Mouse (Mus musculus): ENCODE results near the gene Sall4. TPM values are rescaled to one million over a fixed set of nuclear protein-coding genes. Genes with fewer than 3 reads are reported as not detected.

The Sall4 gene
- polyA plus RNA-seq, 1 experiment: not detected

DNA sequence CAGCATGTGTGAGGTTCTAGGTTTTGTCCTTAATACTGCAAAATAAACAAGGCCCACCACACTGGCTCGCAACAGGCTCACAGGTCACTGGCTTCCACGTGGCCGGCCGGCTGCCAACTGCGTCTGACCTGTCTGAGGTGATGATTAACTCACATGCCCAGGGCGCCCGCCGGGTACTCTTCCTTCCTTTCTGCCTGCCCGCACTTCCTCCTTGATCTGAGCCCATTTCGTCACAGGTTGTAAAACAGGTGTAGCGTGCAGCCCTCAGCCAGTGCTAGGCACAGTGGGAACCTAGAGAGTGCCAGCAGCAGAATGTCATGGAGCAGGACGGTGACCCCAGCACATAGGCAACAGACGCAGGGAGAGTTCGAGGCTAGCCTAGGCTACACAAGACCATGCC, 46.4 kb downstream of the Sall4 start:
- TF ChIP-seq GATA1 (IDR thresholded peaks at IDR 0.05; ENCODE audit: low read length): no peak

DNA sequence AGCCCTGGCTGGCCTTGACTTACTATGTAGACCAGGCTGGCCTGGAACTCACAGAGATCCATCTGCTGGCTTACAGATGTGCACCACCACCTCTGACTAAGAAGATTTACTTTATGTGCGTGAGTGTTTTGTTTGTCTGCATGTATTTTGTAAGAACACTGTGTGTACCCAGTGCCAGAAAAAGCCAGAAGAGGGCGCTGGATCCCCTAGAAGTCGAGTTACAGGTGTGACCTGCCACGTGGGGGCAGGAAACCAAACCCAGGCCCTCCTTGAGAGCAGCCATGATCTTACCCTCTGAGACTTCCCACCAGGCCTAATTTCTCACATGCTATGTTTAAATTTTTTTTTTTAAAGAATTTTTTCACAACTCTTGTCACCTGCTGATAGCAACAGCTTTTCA, 48.0 kb downstream of the Sall4 start:
- no peak for TF ChIP-seq GATA1 (IDR thresholded peaks at IDR 0.05; ENCODE audit: low read length)

DNA sequence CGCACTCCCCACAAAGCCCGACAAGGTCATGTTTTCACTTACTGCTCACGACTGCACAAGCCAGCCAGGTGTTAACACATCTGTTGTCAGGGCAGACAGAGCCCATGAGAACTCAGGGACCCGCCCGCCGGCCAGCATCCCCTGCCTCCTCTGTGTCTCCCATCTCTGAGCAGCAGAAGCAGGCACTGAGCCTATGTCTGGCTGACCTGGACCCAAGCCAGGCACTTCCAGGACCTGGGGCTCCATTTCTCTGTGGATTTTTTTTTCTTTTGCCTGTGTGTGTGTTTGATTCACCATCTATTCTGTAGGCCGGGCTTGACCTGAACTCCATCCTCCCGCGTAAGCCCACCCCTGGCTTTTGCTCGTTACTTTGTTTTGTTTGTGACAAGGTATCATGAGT, 49.0 kb downstream of the Sall4 start:
- TF ChIP-seq GATA1 (IDR thresholded peaks at IDR 0.05; ENCODE audit: low read length): no peak

DNA sequence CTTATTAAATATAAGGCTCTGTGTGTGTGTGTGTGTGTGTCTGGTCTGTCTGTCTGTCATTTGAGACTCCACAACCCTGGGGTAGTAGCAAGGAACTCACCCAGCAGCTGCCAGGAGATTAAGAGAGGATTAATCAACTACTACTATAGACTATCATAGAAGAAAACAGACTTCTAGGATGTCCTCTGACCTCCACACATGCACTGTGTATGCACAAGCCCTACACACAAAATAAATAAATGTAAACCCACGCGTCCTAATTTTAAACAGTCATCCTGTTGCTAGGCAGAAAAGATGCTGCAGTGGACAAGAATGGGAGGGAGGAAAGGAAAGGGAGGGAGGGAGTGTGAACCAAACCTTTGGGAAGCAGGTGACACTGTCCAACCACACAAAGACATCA, 49.5 kb downstream of the Sall4 start:
- TF ChIP-seq GATA1 (IDR thresholded peaks at IDR 0.05; ENCODE audit: low read length): no peak

DNA sequence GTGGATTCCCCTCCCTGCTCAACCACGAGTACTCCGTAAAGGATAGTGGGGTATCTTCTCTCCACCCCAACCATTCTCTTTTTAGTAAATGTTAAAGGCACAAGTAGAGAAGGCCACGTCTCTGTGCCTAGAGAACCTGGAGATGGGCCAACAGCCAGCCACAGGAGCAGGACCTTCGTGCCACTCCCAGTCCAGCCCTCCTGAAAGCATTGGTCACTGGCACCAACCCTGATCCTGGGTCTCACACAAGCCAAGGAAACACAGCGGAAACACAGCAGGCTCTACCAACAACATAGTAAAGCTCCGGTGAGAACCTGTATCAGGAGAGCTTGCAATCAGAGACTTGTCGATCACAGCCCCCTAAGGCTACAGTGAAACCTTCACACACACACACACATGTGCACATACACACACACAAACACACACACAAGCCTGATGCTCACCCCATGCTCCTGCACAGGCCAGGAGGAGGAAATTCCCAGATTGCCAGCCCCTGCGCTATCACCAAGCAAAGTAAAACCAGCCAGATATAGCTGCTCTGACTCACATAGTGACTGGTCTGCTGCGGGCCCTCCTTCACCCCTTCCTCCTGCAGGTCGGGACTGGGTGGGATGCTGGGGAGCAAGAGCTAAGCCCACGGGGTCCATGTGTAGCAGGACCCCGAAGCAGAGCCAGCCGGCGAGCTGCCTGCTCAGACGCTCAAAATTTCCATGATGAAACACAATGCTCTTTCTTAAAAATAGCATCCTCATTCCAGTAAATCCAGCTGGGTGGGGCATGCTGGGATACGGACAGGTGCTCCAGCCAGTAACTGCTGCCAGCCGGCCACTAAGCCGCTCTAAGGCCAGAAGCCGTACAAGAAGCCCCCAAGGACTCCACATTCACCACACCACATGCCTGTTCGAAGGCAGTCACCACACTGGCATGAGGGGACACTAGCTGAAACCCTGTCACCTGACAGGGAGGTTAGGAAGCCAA, 55.3 kb downstream of the Sall4 start:
- no peak for TF ChIP-seq GATA1 (IDR thresholded peaks at IDR 0.05; ENCODE audit: low read length)

DNA sequence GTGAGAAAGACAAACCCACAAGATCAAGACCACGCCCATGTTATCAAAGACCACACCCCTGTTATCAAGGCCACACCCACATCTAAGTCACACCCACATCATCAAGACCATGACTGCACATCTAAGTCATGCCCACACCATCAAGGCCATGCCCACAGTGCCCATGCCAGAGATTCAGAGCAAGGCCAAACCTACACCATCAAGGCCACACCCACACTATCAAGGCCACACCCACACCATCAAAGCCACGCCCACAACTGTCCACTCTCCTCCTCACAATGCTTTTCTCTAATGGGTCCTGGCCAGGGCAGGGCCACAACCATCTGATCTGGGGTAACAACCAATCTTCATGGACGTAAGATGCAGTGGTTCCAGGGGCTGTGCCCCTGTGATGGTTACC, 56.8 kb downstream of the Sall4 start:
- no peak for TF ChIP-seq GATA1 (IDR thresholded peaks at IDR 0.05; ENCODE audit: low read length)

DNA sequence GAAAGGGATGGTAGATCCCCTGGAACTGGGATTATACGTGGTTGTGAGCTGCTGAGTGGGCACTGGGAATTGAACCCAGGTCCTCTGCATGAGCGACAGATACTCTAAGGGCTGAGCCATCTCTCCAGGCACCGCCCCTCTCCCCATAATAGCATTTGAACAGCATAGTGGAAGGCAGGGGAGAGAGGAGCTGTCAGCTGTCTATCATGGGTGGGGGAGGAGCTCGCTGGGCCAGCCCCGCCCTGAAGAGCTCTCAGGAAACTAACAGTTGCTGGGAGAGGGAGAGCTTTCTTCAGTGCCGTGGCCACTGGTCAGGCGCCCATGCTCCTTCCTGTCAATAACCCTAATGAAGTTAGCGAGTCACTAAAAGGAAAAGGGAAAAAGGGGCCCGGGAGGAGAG, 60.0 kb downstream of the Sall4 start:
- no peak for TF ChIP-seq GATA1 (IDR thresholded peaks at IDR 0.05; ENCODE audit: low read length)

DNA sequence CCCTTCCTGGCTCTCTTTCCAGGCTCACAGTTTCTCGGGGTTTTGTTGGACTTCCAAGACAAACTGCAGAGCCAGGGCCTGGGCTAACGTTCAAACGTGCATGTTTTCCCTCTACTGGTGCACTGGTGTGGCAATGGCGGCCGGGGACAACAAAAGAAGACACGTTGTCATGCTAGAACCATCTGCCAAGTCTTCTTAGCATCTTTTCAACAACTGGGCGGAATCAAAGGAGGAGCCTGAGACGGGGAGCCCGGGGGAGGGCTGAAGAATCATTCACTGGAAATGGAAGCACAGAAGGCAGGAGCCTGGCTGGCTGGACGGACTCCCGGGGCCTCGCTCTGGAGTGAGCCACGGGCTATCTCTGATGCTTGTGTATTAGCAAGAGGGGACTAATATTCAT, 65.5 kb downstream of the Sall4 start:
- TF ChIP-seq GATA1 (IDR thresholded peaks at IDR 0.05; ENCODE audit: low read length): no peak

Other genes with a start within 250 kb of the Sall4 start
- gene Nfatc2, start 166.3 kb downstream of the Sall4 start, polyA plus RNA-seq (2012): not detected in 2 replicates
- not detected in 2 replicates for gene Atp9a, start 25.5 kb downstream of the Sall4 start, polyA plus RNA-seq (2012)
- gene Zfp64, start 187.6 kb upstream of the Sall4 start, polyA plus RNA-seq (2012): 119 TPM in 2 replicates